Mouse (Mus musculus) kidney, adult 8-10 months (tissue): ENCODE measurements around the gene Tpk1.
A peak's percentile ranks its signal among the peaks of the same experiment; 100 is the strongest.

Experiments
- DNase-seq, 2 experiments: peaks; one replicate each; pipeline ENCODE4 v3.0.0; 2022

Gene Tpk1

DNA sequence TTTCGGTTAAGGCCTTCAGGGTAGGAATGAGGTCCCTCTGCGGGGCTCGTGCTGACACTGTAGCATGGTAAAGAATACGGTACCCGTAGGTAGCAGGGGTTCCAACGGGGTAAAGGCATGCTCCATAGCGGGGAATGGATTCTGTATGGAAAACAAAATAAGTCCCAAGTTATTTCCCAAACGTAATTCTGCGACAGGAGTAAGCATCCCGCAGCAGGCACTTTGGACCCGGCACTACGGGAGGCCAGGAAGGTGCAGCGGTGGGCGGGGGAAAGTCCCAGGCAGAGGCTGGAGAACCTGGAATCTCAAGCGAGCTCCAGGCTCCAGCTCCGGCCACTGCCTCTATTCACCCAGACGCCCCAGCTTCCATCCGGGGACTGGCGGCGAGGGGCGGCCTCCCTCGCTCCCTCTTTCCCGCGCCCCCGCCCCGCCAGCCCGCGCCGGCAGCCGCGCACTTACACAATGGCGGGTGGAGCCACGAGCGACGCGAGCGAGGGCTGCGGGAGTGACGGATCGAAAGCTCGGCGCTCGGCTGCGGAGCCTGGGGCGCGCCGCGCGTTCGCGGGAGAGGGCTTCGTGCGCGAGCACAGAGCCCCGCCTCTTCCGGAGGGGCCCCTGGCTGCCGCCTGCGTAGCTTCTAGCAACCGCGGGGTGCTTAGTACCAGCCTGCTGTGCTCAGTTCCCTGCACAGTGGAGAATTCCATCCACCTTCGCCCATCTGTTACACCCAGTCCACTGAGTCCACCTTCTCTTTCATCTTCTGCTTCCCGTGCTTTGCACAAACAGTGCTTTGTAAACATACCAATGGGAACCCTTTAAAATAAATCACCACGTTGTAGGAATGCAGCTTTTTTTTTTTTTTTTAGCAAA, at the start of gene Tpk1:
Gene Tpk1, minus strand, starts transcription at position 602 of the 870 bp plus-strand sequence.
- DNase-seq, result peak; percentile 88 to 90

DNA sequence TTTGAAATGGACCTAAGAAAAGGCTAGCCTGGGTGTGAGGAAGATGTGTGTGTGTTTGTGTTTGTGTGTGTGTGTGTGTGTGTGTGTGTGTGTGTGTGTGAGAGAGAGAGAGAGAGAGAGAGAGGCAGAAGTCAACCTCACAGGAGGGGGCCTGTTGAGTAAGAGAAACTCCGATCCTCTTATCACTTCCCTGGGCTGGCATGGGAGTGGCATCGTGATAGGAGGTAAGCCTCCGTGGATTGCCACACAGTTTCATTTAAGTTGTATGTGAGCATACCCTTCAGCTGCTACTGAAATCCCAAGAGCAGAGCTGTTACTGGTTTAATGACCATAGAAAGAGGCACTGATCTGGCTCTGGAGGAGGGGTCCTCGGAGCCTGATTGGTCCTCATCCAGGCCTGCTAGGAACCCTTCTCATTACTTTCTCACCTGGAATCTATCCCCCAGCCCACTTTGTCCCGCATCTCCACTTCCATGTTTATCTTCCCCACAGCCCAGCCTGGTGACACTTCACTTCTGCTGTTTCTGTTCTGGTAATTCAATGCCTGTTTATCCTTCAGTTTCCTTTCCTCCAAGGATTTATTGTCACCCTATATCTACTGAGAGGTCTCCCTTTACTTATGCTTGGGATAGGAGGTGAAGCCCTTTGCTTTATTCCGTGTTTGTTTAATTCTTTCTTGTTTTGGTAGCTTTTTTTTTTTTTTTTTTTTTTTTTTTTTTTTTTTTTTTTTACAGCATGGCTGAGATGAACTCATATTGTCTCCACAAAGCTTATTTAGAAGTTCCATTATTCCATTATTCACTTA, 36.9 kb upstream of the Tpk1 start:
- DNase-seq, result no peak

GRCm38 (mm10) chr6:43691863-43692262, 25.8 kb upstream of the Tpk1 start:
- no peak for DNase-seq

GRCm38 (mm10) chr6:43685985-43686384, 19.9 kb upstream of the Tpk1 start:
- DNase-seq, result no peak

DNA sequence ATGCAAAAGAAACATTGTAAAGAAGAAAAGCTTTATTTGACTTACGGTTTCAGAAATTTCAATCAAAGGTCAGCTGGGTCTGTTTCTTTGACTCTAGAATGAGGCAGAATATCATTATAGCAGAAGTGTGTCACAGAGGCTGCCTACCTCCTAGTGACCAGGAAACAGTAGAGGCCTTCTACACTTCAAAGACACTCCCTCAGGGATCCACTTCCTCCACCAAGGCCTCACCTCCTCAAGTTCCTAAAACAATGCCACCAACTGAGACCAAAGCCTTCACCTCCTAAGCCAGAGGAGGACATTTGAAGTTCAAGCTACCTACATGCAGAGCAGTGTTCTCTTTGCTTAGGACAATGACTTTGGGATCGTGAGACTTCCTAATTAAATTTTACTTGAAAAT, 16.5 kb upstream of the Tpk1 start:
- no peak for DNase-seq

DNA sequence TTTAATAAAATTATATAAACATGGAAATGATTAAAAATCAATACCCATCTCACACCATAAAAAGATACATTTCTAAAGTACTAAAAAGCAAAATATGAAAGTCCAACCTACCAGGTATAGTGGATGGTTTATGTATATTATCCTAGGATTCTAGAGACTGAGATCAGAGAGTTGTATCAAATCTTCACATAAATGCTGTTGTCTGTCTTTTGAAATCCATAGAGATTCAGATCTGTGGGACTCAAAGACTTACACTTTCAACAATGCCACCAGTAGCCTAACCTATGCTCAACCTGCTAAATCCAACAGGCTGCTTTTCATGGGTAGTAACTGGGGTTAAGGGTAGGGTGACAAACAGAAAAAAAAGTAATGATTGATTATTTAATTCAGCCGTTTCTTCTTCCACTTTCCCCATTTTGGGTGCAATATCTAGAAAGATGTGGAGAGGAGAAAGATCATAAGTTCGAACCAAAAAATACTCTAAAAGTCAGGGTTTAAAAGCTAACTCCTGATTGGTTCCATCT, 12.7 kb upstream of the Tpk1 start:
- DNase-seq, result no peak

GRCm38 (mm10) chr6:43677566-43677965, 11.5 kb upstream of the Tpk1 start:
- peak; percentile 15 to 68 for DNase-seq

GRCm38 (mm10) chr6:43676139-43676538, 10.1 kb upstream of the Tpk1 start:
- no peak for DNase-seq

GRCm38 (mm10) chr6:43674986-43675760, 9.1 kb upstream of the Tpk1 start:
- peak; percentile 18 to 65 for DNase-seq

DNA sequence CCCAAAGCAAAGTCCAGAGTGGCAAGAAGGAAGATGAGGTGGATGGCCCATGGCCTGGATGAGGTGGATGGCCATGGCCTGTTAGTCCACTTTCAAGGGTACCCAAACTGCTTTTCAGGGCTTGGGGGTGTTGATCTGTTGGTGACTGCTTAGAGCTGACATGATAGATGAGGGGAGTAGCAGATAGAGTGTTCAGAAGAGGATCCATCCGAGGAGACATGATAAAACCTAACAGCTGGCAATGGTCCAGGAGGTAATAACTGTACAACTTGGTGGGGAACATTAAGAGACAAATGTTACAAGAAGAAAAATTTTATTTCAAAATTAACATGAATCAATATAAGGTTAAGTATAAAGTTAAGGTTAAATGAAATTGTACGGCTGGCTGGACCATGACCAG, 4.9 kb upstream of the Tpk1 start:
- no peak for DNase-seq

DNA sequence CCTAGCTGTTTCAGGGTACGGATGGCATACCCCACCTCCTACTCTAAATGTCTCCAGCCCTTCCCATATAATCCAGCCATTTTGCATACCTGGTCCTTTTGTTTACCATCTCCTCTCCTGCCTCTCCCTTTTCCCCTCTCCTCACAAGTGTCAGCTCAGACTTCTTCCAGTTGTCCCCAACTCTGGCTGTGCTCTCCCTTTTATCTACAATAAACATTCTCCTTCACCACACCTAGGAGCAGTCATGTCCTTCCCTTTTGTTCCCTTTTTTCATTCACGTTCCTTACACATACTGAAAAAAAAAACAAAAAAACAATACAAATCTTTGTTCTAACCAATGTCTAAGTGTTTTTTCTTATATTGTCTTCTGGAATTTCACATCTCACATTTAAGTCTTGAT, 1.6 kb upstream of the Tpk1 start:
- DNase-seq, result no peak

GRCm38 (mm10) chr6:43666611-43667400, 728 bp upstream of the Tpk1 start:
- DNase-seq, result no peak

GRCm38 (mm10) chr6:43661822-43662221, 4.3 kb downstream of the Tpk1 start:
- DNase-seq, result no peak

DNA sequence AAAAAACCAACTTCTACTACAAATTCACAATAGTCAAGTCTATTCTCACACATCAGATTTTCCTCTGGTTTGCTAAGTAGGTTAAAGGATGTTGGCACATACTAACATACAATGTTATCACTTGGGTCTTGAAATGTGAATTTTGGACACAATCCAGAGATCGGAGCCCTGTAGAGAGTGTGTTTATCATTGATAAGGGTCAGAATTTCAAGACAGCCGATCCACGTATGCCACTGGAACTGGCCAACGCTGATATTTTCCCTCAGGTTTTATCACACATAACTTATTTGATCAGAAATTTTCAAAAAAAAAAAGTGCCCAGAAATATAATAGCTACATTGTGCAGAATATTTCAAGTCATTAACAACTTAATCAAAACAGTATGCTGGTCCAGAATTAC, 7.8 kb downstream of the Tpk1 start:
- no peak for DNase-seq

DNA sequence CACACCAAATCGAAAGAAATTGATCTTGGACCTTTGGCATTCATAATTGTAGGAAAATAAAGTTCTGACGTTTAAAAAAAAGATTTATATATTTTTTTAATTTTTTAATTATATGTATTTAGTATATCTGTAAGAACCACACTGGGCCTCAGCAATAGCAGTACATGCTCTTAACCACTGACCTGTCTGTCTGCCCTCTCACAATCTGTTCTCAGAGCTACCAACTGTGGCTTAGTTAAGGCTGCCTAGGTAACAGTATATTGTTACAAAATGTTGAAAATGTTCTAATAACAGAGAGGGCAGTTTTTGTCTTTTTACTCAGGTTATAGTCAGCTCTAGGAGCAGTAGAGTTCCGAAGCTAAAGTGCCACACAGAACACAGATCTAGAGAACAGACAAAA, 8.2 kb downstream of the Tpk1 start:
- DNase-seq, result no peak

- no peak for DNase-seq
Measured at GRCm38 (mm10) chr6:43654876-43655456, 11.1 kb downstream of the Tpk1 start.

- DNase-seq, result no peak
Measured at GRCm38 (mm10) chr6:43649516-43649915, 16.6 kb downstream of the Tpk1 start.

GRCm38 (mm10) chr6:43645674-43646073, 20.4 kb downstream of the Tpk1 start:
- no peak for DNase-seq

GRCm38 (mm10) chr6:43645105-43645504, 21.0 kb downstream of the Tpk1 start:
- no peak for DNase-seq

- no peak for DNase-seq
Measured at GRCm38 (mm10) chr6:43643718-43644117, 22.4 kb downstream of the Tpk1 start.

DNA sequence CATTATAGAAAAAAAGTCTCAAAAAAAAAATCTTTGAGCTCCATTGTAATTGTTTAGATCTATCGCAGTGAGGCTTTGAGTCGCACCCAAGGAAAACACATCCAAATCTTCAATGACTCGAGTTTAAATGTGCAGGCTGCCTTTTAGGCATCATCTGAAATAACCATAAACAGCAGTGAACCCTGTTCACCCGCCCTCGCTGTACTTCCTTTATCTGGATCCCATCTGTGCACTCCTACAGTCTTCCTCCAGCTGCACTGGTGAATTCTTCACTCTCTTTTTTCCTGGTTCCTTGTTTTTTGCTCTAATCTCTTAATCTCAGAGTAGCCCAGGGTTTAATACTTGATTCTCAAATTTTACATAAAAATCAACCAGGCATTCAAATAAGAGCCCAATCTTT, 23.7 kb downstream of the Tpk1 start:
- no peak for DNase-seq

DNA sequence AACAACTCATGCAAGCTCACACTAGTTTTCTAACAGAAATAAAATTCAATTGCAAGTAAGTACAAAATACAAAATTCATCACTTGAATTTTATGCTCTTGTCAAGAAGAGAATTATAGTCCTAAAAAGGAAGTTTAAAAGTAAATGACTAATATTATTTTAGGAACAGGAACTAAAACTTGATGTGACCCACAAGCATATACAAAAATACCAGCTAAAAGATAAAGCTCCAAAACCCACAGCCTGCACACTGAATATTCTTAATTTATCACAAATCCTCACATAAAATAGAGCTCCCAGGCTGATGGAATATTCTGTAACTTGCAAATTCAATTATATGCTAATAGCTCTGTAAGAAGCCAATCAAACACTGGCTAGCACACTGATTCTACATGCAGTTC, 25.5 kb downstream of the Tpk1 start:
- no peak for DNase-seq
